Mouse (Mus musculus): ENCODE measurements around the gene Grxcr1.

- TF ChIP-seq CTCF (IDR thresholded peaks at IDR 0.05; ENCODE audit: low read depth) = no peak
- TF ChIP-seq EP300 (optimal IDR thresholded peaks at IDR 0.05) = no peak
Measured at GRCm38 (mm10) chr5:68146818-68147217, 115.2 kb downstream of the Grxcr1 start.
